Mouse (Mus musculus) retina, postnatal 1 day (tissue): ENCODE data around the gene Adat1.

ENCODE experiments used
- DNase-seq: peaks from one replicate; pipeline ENCODE4 v3.0.0-alpha.2; 2012

Gene Adat1

GRCm38 (mm10) chr8:111967246-111967870, 24.7 kb downstream of the Adat1 start:
- DNase-seq: no peak

- no peak for DNase-seq
Observed at GRCm38 (mm10) chr8:111964849-111965561, 27.1 kb downstream of the Adat1 start.

GRCm38 (mm10) chr8:111964351-111964750, 27.8 kb downstream of the Adat1 start:
- DNase-seq: no peak

GRCm38 (mm10) chr8:111963546-111963945, 28.6 kb downstream of the Adat1 start:
- no peak for DNase-seq

- no peak for DNase-seq
Observed at GRCm38 (mm10) chr8:111963091-111963490, 29.0 kb downstream of the Adat1 start.

- no peak for DNase-seq
Observed at GRCm38 (mm10) chr8:111962589-111962988, 29.5 kb downstream of the Adat1 start.

GRCm38 (mm10) chr8:111961330-111961729, 30.8 kb downstream of the Adat1 start:
- DNase-seq: no peak

- DNase-seq: no peak
Observed at GRCm38 (mm10) chr8:111960591-111961321, 31.3 kb downstream of the Adat1 start.

GRCm38 (mm10) chr8:111957231-111957630, 34.9 kb downstream of the Adat1 start:
- DNase-seq: no peak

- no peak for DNase-seq
Observed at GRCm38 (mm10) chr8:111955879-111956278, 36.2 kb downstream of the Adat1 start.

- DNase-seq: no peak
Observed at GRCm38 (mm10) chr8:111954844-111955594, 37.1 kb downstream of the Adat1 start.

- no peak for DNase-seq
Observed at GRCm38 (mm10) chr8:111951936-111952335, 40.2 kb downstream of the Adat1 start.

- no peak for DNase-seq
Observed at GRCm38 (mm10) chr8:111951317-111951716, 40.8 kb downstream of the Adat1 start.

GRCm38 (mm10) chr8:111950846-111951245, 41.3 kb downstream of the Adat1 start:
- no peak for DNase-seq

- no peak for DNase-seq
Observed at GRCm38 (mm10) chr8:111947954-111948353, 44.1 kb downstream of the Adat1 start.

- DNase-seq: no peak
Observed at GRCm38 (mm10) chr8:111947144-111947543, 45.0 kb downstream of the Adat1 start.

GRCm38 (mm10) chr8:111943544-111943943, 48.6 kb downstream of the Adat1 start:
- DNase-seq: no peak

- DNase-seq: peak; percentile 49
Observed at GRCm38 (mm10) chr8:111941101-111941454, 51.0 kb downstream of the Adat1 start.

- DNase-seq: peak; percentile 99
Observed at GRCm38 (mm10) chr8:111940171-111941100, 51.7 kb downstream of the Adat1 start, which contains the start of gene Gabarapl2. Gabarapl2 (plus strand) TSS chr8:111940703.

GRCm38 (mm10) chr8:111939516-111940142, 52.5 kb downstream of the Adat1 start:
- DNase-seq: peak; percentile 53
